Mouse (Mus musculus) ZHBTc4 (cell line): ENCODE data around the gene Hpcal1.
"Not testable (repeated sequence)": the region's sequence is repeated elsewhere in the genome, so short reads cannot be mapped to it uniquely, and the experiment has no call there.

Source experiments
- DNase-seq: peaks from one replicate; pipeline ENCODE4 v3.0.0-alpha.2; 2011; ENCODE audit warnings: low read depth, low spot score

Hpcal1 gene

GRCm38 (mm10) chr12:17738473-17738872 lies 47.8 kb downstream of the Hpcal1 start:
- no peak for DNase-seq

- no peak for DNase-seq
Measured at GRCm38 (mm10) chr12:17740226-17740625, 49.6 kb downstream of the Hpcal1 start.

- DNase-seq: no peak
Measured at GRCm38 (mm10) chr12:17741637-17742364, 51.1 kb downstream of the Hpcal1 start.

GRCm38 (mm10) chr12:17742571-17743321 lies 52.1 kb downstream of the Hpcal1 start:
- DNase-seq: no peak

- DNase-seq: no peak
Measured at GRCm38 (mm10) chr12:17745431-17745830, 54.8 kb downstream of the Hpcal1 start.

- no peak for DNase-seq
Measured at GRCm38 (mm10) chr12:17746725-17747124, 56.1 kb downstream of the Hpcal1 start.

- no peak for DNase-seq
Measured at GRCm38 (mm10) chr12:17747191-17748154, 56.8 kb downstream of the Hpcal1 start.

- DNase-seq: no peak
Measured at GRCm38 (mm10) chr12:17748155-17748529, 57.5 kb downstream of the Hpcal1 start.

GRCm38 (mm10) chr12:17749784-17750183 lies 59.1 kb downstream of the Hpcal1 start:
- no peak for DNase-seq

GRCm38 (mm10) chr12:17750500-17750899 lies 59.8 kb downstream of the Hpcal1 start:
- DNase-seq: no peak

GRCm38 (mm10) chr12:17752828-17753227 lies 62.2 kb downstream of the Hpcal1 start:
- no peak for DNase-seq

GRCm38 (mm10) chr12:17754771-17755170 lies 64.1 kb downstream of the Hpcal1 start:
- no peak for DNase-seq

- no peak for DNase-seq
Measured at GRCm38 (mm10) chr12:17756891-17757290, 66.2 kb downstream of the Hpcal1 start.

- DNase-seq: peak; percentile 95
Measured at GRCm38 (mm10) chr12:17762286-17762933, 71.8 kb downstream of the Hpcal1 start.

- no peak for DNase-seq
Measured at GRCm38 (mm10) chr12:17763054-17763453, 72.4 kb downstream of the Hpcal1 start.

GRCm38 (mm10) chr12:17764005-17764404 lies 73.3 kb downstream of the Hpcal1 start:
- DNase-seq: no peak

- DNase-seq: peak; percentile 34
Measured at GRCm38 (mm10) chr12:17767567-17767966, 76.9 kb downstream of the Hpcal1 start.

- DNase-seq: no peak
Measured at GRCm38 (mm10) chr12:17769476-17770172, 79.0 kb downstream of the Hpcal1 start.

GRCm38 (mm10) chr12:17770538-17770937 lies 79.9 kb downstream of the Hpcal1 start:
- DNase-seq: no peak

GRCm38 (mm10) chr12:17773721-17774120 lies 83.1 kb downstream of the Hpcal1 start:
- DNase-seq: not testable (repeated sequence)

- DNase-seq: not testable (repeated sequence)
Measured at GRCm38 (mm10) chr12:17774842-17775241, 84.2 kb downstream of the Hpcal1 start.
